Mouse (Mus musculus) kidney, postnatal 4 days (tissue): ENCODE results near the gene Ctns.

ENCODE experiments used
- DNase-seq, 2 experiments: peaks; one replicate each; pipeline ENCODE4 v3.0.0; 2021; ENCODE audit warnings: mixed read lengths in 2 of 2

Gene Ctns

DNA sequence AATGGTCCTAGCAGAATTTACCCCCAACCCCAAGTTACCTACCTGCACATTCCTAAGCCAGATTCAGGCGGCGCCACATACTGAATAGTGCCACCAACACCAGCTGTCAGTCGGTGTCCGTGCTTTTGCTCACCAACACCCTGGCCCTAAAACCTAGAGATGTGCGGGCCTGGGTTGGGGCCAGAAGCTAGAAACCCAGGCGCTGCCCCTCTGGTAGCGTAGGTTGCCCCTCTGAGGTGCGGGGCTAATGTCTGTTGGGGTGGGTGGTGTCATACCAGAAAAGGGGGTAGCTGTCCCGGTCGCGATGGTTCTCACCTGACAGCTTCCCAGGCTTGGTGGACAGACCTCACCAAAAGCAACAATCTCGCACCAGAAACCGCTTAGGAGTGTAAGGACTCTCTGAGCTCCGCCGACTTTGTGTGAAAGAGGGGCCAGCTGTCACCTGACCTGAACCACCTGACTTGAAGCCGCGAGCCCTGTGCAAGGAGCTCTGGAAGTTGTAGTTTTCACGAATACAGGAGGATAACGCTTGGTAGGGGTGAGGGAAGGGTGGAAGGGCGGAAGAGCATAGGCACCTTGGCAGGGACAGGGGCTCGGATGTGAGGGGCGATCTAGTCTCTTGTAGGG is at the start of gene Ctns:
Gene Ctns, minus strand, starts transcription at position 440 of the 627 bp plus-strand sequence.
- DNase-seq = peak; percentile 79 to 90

DNA sequence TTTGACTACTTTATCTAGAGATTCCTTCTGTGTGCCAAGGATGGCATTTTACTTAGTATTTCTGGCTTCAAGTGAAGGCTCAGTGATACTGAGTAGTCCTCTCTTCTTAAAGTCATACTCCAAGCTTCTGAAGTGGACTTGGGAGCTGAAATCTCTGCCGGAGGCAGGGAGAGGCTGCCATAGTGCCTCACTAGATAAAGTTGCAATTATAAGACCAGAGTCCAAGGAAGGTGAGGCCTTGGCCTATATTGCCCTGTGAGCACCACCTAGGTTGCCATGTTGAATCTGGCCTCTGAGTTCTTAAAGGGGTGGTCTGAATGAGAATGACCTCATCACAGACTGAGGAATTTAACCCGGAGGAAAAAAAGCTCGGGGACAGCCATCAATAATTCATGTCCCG is 43.9 kb upstream of the Ctns start:
- DNase-seq = no peak

DNA sequence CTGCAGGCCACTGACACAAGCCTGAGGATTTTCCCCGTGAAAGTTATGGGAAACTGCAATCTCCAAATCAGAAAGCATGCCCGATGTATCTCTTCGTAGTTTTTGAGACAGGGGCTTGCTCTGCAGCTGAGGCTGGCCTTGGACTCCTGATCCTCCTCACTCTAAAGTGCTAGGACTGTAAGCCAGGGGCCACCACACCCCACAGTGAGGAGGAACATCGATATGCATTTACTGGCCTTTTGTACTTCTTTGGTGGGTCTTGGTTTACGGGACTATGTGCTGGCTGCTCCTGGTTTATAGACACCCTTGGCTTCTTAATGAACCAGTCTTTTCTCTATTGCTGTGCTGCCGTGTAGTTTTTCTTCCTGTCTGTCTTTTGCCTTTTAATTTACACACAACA is 43.4 kb upstream of the Ctns start:
- DNase-seq = no peak

- DNase-seq = no peak
Observed at GRCm38 (mm10) chr11:73236731-73237130, 37.9 kb upstream of the Ctns start.

- peak; percentile 74 to 80 for DNase-seq
Observed at GRCm38 (mm10) chr11:73235990-73236701, 37.3 kb upstream of the Ctns start.

GRCm38 (mm10) chr11:73233992-73234391 is 35.1 kb upstream of the Ctns start, which contains the start of gene Trpv1:
Gene Trpv1 (plus strand): TSS chr11:73234292.
- no peak for DNase-seq

GRCm38 (mm10) chr11:73232513-73232912 is 33.7 kb upstream of the Ctns start:
- no peak for DNase-seq

GRCm38 (mm10) chr11:73230081-73230480 is 31.2 kb upstream of the Ctns start:
- no peak for DNase-seq

DNA sequence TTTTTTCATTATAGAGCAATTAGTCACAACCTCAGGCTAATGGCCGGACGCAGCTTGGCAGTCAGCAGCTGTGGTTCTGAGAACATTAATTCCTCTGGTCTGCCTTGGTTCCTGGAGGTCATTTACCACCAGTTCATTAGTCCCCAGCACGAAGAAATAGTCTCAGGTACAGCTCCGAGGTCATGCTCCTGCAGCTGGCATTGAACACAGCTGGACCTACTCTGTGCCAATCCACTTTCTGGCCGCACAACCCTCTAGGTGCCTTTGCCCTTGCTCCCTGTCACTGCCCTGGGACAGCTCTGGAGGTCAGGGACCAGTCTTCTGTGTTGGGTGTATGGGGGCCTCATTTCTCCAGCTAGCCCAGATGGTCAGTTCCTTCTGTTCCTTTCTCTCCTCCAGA is 30.0 kb upstream of the Ctns start:
- no peak for DNase-seq

DNA sequence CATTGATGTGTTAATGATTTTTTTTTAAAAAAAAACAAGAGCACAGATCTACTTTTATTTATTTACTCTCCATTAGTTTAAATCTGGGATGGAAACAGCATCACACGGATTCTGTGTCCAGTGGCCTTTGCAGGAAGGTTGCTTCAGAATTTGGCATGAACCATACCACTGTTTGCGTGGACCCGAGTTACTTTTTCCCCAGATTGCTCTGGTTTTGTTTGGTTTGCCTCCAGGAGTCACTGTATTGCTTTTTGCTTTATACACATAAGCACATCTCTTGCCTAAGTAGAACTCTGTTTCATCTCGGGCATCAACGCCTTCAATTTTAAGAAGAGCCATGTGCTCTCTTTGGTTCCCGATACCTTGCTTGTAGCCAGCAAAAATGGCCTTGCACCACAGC is 27.0 kb upstream of the Ctns start:
- DNase-seq = no peak

DNA sequence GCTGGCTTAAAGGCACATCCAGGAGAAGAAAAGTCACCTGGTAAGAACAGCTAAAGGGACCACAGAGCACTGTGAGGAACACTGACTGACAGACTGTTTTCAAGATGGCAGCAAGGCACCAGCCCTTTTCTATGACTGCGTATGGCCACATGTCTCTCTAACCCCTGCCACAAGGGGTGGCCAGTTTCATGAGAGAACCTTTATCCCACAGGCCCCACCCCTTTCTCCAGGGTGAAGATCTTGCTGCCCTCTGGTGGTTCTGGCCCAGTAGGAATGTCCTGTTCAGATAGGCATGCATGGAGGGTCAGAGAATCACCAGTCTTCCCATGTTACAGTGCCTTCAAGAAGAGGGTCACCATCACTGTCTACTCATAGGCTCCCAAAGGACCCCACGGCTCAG is 25.1 kb upstream of the Ctns start:
- DNase-seq = peak; percentile 21 to 37

DNA sequence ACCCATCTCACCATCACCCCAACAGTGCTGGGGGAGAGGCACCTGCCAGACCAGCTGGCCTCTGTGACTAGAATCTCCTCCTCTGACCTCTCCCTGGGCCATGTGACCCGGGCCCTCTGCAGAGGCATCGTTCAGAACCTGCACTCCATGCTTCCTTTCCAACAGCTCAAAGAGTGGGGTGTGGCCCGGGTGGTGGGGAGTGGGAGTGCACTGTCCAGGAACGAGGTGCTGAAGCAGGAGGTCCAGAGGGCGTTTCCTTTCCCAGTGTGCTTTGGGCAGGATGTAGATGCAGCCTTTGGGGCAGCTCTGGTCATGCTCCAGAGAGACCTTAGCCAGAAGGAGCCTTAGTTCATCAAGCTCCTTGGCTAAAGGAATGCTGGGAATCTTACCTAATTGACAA is 24.0 kb upstream of the Ctns start:
- peak in 1 of 2 experiments; percentile 11 for DNase-seq

GRCm38 (mm10) chr11:73220651-73221050 is 21.8 kb upstream of the Ctns start:
- DNase-seq = no peak

- DNase-seq = no peak
Observed at GRCm38 (mm10) chr11:73219671-73220070, 20.8 kb upstream of the Ctns start.

GRCm38 (mm10) chr11:73213956-73214355 is 15.1 kb upstream of the Ctns start:
- no peak for DNase-seq

DNA sequence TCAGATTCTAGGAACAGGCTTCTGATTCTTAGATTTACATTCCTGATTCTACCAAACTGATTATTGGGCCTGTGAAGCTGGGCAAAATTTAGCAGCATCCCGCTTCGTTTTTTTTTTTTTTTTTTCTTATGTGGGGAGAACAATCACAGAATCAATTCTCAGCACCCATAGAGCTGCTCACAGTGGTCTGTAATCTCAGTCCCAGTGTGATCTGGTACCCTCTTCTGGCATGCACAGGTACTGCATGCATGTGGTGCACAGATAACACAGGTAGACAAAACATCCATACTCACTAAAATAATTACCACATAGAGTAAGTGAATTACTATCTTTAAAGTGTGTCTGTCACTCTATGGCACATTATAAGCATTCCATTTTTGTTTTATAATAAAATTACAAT is 8.8 kb upstream of the Ctns start:
- peak in 1 of 2 experiments; percentile 16 for DNase-seq

DNA sequence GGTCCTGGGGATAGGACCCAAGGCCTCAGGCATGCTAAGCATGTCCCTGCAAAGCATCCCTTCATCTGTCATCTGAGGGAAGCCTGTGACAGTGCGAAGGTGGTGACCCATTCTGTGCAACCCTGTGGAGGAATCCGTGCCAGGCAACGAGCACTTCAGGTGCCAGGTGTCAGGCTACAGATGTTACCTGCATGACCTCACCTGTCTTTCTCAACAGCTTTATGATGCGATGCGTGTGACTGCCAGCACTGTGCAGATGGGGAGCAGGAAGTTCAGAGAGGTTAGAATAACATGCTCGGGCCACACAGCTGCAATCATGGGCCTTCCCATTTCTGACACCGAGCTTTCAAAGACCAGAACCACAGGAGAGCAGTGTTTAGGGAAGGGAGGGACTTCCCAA is 6.4 kb upstream of the Ctns start:
- DNase-seq = no peak

DNA sequence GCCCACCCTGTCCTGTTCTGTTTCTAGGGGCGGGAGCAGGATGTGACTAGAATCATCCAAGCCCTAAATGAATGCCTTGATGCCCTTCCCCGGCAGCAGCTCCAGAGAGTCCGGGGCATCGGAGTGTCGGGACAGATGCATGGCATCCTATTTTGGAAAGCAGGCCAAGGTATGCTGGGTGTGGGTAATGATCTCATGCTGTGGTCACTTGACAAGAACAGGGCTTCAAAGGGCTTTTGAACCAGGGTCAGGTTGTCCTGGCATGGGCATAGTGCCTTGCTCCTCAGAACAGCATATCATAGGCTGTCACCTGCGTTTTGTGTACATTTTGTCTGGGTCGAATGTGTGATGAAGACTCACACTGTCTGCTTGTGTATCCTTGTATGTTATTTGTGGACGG is 5.1 kb upstream of the Ctns start:
- no peak for DNase-seq

GRCm38 (mm10) chr11:73201597-73201996 is 2.8 kb upstream of the Ctns start:
- peak; percentile 14 to 34 for DNase-seq

GRCm38 (mm10) chr11:73201021-73201420 is 2.2 kb upstream of the Ctns start:
- no peak for DNase-seq

- no peak for DNase-seq
Observed at GRCm38 (mm10) chr11:73199879-73200278, 1.0 kb upstream of the Ctns start.

GRCm38 (mm10) chr11:73199230-73199712 is 429 bp upstream of the Ctns start, which contains the start of gene Shpk:
Gene Shpk (plus strand): TSS chr11:73199460.
- DNase-seq = peak; percentile 94 to 96

- DNase-seq = no peak
Observed at GRCm38 (mm10) chr11:73198190-73198589, 652 bp downstream of the Ctns start.

GRCm38 (mm10) chr11:73194444-73194843 is 4.4 kb downstream of the Ctns start:
- DNase-seq = no peak
